ENCODE assay signal across 10 mouse cellular contexts in genomic region chr17:87041739-87042138, GRCm38 (mm10). TPM values are rescaled to one million over a fixed set of nuclear protein-coding genes. Genes with fewer than 3 reads are reported as not detected.
A peak's percentile ranks its signal among the peaks of the same experiment; 100 is the strongest.
DNase-seq lines count a peak whose midpoint lies in the region; ATAC-seq lines count a peak whose summit lies in the region.
"Had no signal": no experiment of that assay in that cellular context is flagged by ENCODE, and none has a peak within 500 bp of the region (broad histone marks: within the 10 kb centered on the region; RNA-seq: fewer than 3 reads in every experiment).

No protein-coding gene starts in this region.

- H3K9me3 ChIP-seq in lung, embryonic 16.5 days (ENCODE audit: control insufficient read depth, low read length), result no peaks in the 10 kb centered on the region
- H3K9me3 ChIP-seq: limb, embryonic 10.5 days had no signal

- peak; percentile 27 for ATAC-seq in lung, embryonic 16.5 days (ENCODE audit: low read depth)
- no peak for ATAC-seq in megakaryocyte progenitor cell, adult 5-6 weeks (replicated peaks; ENCODE audit: poor library complexity)

- peak overlapping the region; percentile 16; the same call in 1 of the 2 replicates for H3K4me3 ChIP-seq in lung, embryonic 16.5 days (ENCODE audit: low read length)
- H3K4me3 ChIP-seq: limb, embryonic 10.5 days had no signal

- no peak overlapping the region for H3K9ac ChIP-seq in lung, embryonic 16.5 days (ENCODE audit: low read length)

- H3K4me2 ChIP-seq in lung, embryonic 16.5 days (ENCODE audit: low read depth, low read length), result peak overlapping the region; percentile 41

- no peaks in the 10 kb centered on the region for H3K27me3 ChIP-seq in lung, embryonic 16.5 days (ENCODE audit: control insufficient read depth, insufficient read depth, low read depth, low read length)

- H3K27ac ChIP-seq in lung, embryonic 16.5 days (ENCODE audit: low read length), result no peak overlapping the region
- H3K27ac ChIP-seq: limb, embryonic 10.5 days had no signal

- no peaks in the 10 kb centered on the region; the same call in 1 of the 2 replicates for H3K4me1 ChIP-seq in lung, embryonic 16.5 days (replicated peaks; ENCODE audit: control insufficient read depth, insufficient read depth, low read length)
- H3K4me1 ChIP-seq: limb, embryonic 10.5 days had no signal

- WGBS in lung, embryonic 16.5 days, result 44% methylated on average over 19 of the region's 19 CpGs

- H3K36me3 ChIP-seq in lung, embryonic 16.5 days (ENCODE audit: control insufficient read depth, insufficient read depth, low read length), result 0 out of 2 replicates have a peak, but pooled peaks cover 4% of the 10 kb centered on the region

- DNase-seq in adrenal gland, postnatal 14 days, result peak; percentile 52
- DNase-seq in adrenal gland, adult 18-20 months (ENCODE audit: low spot score in 2 of 2), result no peak
- peak; percentile 18 for DNase-seq in urinary bladder, postnatal 14 days (ENCODE audit: low spot score)
- no peak for DNase-seq in urinary bladder, postnatal 4 days (ENCODE audit: low spot score in 2 of 2)
- DNase-seq in cerebellum, adult 9-10 months, result no peak
- DNase-seq in thymus, postnatal 36 days, result no peak
- DNase-seq: spleen, adult 18-20 months had no signal

RNA-seq across cellular contexts. Expression of gene Cript, which starts 16.4 kb away (rescaled TPM):
- total RNA-seq in adrenal gland, postnatal 14 days (2021), result 54.2 and 55.5 TPM in 2 replicates
- total RNA-seq in adrenal gland, adult 18-20 months (2021), result 10 to 100 TPM; 67.8 to 69.8 TPM
- polyA plus RNA-seq in lung, embryonic 16.5 days (2015; fragmentation: Nextera tagmentation; extraction: Ambion mirVana), result 133 and 138 TPM in 2 replicates
- total RNA-seq in megakaryocyte progenitor cell, adult 5-6 weeks (2015), result 88.1 and 94.9 TPM in 2 replicates
- 50.2 and 60.3 TPM in 2 replicates for total RNA-seq in megakaryocyte progenitor cell, adult 5-6 weeks (2017)

RNA-seq across cellular contexts. Expression of gene Pigf, which starts 16.5 kb away (rescaled TPM):
- 9.8 and 13.0 TPM in 2 replicates for total RNA-seq in adrenal gland, postnatal 14 days (2021)
- 10 to 100 TPM; 14.1 to 14.9 TPM for total RNA-seq in adrenal gland, adult 18-20 months (2021)
- polyA plus RNA-seq in lung, embryonic 16.5 days (2015; fragmentation: Nextera tagmentation; extraction: Ambion mirVana), result 30.5 and 31.0 TPM in 2 replicates
- 15.1 and 15.5 TPM in 2 replicates for total RNA-seq in megakaryocyte progenitor cell, adult 5-6 weeks (2015)
- 20.8 TPM in 2 replicates for total RNA-seq in megakaryocyte progenitor cell, adult 5-6 weeks (2017)

Comparison
In these comparisons a context has a peak if more than half of its experiments do, and no peak if none do; other contexts are left out.
1. DNase-seq: peak in adrenal gland, postnatal 14 days (single experiment) and urinary bladder, postnatal 14 days (single experiment); none in adrenal gland, adult 18-20 months (0 of 2), urinary bladder, postnatal 4 days (0 of 2), cerebellum, adult 9-10 months (single experiment) and thymus, postnatal 36 days (0 of 2).